Mouse (Mus musculus): ENCODE results near the gene Gramd4. TPM values are rescaled to one million over a fixed set of nuclear protein-coding genes. Genes with fewer than 3 reads are reported as not detected.

The Gramd4 gene
- polyA plus RNA-seq, 1 experiment from 2014 or later: 8.9 TPM

GRCm38 (mm10) chr15:86064850-86065229, 7.3 kb downstream of the Gramd4 start:
- Histone ChIP-seq H3K4me2 (no peak overlapping the region), H3K36me3 (ENCODE audit: control insufficient read depth, insufficient read depth, low read length) (no peaks in the 10 kb centered on the region), H3K27ac (ENCODE audit: low read depth, low read length) (no peak overlapping the region), H3K9ac (ENCODE audit: low read length) (no peak overlapping the region), H3K4me3 (ENCODE audit: low read depth, low read length) (no peak overlapping the region), H3K4me1 (ENCODE audit: control insufficient read depth, insufficient read depth, low read length) (peaks cover 6% of the 10 kb centered on the region), H3K9me3 (ENCODE audit: control insufficient read depth, low read length) (no peaks in the 10 kb centered on the region), H3K27me3 (ENCODE audit: control insufficient read depth, insufficient read depth, low read length) (no peaks in the 10 kb centered on the region)
- 91% methylated on average over 3 of the region's 3 CpGs for WGBS
- ATAC-seq (ENCODE audit: low FRiP score) (no peak), DNase-seq (ENCODE audit: low spot score, missing footprints) (no peak)

GRCm38 (mm10) chr15:86065367-86065766, 7.9 kb downstream of the Gramd4 start:
- 94% methylated on average over 4 of the region's 4 CpGs for WGBS
- Histone ChIP-seq H3K27me3 (ENCODE audit: control insufficient read depth, insufficient read depth, low read length) (no peaks in the 10 kb centered on the region), H3K9ac (ENCODE audit: low read length) (no peak overlapping the region), H3K4me1 (ENCODE audit: control insufficient read depth, insufficient read depth, low read length) (peaks cover 2% of the 10 kb centered on the region; the same call in 1 of the 2 replicates), H3K27ac (ENCODE audit: low read depth, low read length) (no peak overlapping the region), H3K4me2 (no peak overlapping the region), H3K4me3 (ENCODE audit: low read depth, low read length) (no peak overlapping the region), H3K9me3 (ENCODE audit: control insufficient read depth, low read length) (no peaks in the 10 kb centered on the region), H3K36me3 (ENCODE audit: control insufficient read depth, insufficient read depth, low read length) (no peaks in the 10 kb centered on the region)
- DNase-seq (ENCODE audit: low spot score, missing footprints) (no peak), ATAC-seq (ENCODE audit: low FRiP score) (no peak)

DNA sequence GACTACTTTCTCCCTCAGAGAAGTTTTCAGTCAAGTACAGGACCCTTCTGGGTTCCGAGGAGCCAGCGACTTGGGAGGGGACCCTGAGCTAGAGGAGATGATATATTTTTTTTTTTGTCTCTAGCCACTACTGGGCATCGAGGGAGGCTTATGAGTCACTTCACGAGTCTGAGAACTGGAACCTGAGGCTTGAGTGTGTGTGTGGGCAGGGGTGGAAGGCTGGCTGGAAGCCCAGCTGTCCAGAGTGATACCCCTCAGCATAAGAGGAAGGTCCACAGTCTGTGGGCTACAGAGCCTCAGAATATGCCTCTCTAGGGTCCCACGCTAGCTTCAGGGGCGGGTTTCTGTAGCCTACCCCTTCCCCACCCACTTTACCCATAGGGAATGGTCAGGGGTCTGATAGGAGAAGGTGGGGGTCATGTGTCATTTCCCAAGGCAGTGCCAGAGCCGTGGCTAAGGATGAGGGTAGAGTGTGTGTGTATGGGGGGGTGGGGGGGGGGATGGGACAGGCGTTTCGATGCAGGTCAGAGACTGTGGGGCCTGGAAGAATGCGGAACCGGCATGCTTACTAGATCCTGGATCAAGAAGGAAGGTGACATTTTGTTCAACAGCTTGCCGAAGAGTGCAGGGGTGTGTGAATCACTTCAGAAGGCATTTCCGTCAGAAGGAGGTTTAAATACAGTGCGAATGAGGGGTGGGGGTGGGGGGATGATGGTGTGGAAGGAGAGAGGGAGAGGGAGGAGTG, 9.5 kb downstream of the Gramd4 start:
- H3K4me1 ChIP-seq (ENCODE audit: control insufficient read depth, insufficient read depth, low read length): 0 out of 2 replicates have a peak, but pooled peaks cover 2% of the 10 kb centered on the region
- H3K9me3 ChIP-seq (ENCODE audit: control insufficient read depth, low read length): no peaks in the 10 kb centered on the region
- H3K27me3 ChIP-seq (ENCODE audit: control insufficient read depth, insufficient read depth, low read length): no peaks in the 10 kb centered on the region
- ATAC-seq (ENCODE audit: low FRiP score): no peak
- no peak overlapping the region for H3K27ac ChIP-seq (ENCODE audit: low read depth, low read length)
- no peak overlapping the region for H3K4me3 ChIP-seq (ENCODE audit: low read depth, low read length)
- H3K36me3 ChIP-seq (ENCODE audit: control insufficient read depth, insufficient read depth, low read length): no peaks in the 10 kb centered on the region
- WGBS: 83% methylated on average over 14 of the region's 14 CpGs
- H3K9ac ChIP-seq (ENCODE audit: low read length): no peak overlapping the region
- DNase-seq (ENCODE audit: low spot score, missing footprints): no peak
- H3K4me2 ChIP-seq: no peak overlapping the region

GRCm38 (mm10) chr15:86067581-86067910, 10.1 kb downstream of the Gramd4 start:
- Histone ChIP-seq H3K4me3 (ENCODE audit: low read depth, low read length) (no peak overlapping the region), H3K4me2 (no peak overlapping the region), H3K27ac (ENCODE audit: low read depth, low read length) (no peak overlapping the region), H3K9me3 (ENCODE audit: control insufficient read depth, low read length) (no peaks in the 10 kb centered on the region), H3K27me3 (ENCODE audit: control insufficient read depth, insufficient read depth, low read length) (no peaks in the 10 kb centered on the region), H3K9ac (ENCODE audit: low read length) (no peak overlapping the region), H3K36me3 (ENCODE audit: control insufficient read depth, insufficient read depth, low read length) (no peaks in the 10 kb centered on the region), H3K4me1 (ENCODE audit: control insufficient read depth, insufficient read depth, low read length) (0 out of 2 replicates have a peak, but pooled peaks cover 2% of the 10 kb centered on the region)
- no peak for DNase-seq (ENCODE audit: low spot score, missing footprints)
- ATAC-seq (ENCODE audit: low FRiP score): no peak
- WGBS: 79% methylated on average over 6 of the region's 6 CpGs

GRCm38 (mm10) chr15:86067941-86068495, 10.5 kb downstream of the Gramd4 start:
- Histone ChIP-seq H3K4me3 (ENCODE audit: low read depth, low read length) (no peak overlapping the region), H3K9me3 (ENCODE audit: control insufficient read depth, low read length) (no peaks in the 10 kb centered on the region), H3K4me1 (ENCODE audit: control insufficient read depth, insufficient read depth, low read length) (0 out of 2 replicates have a peak, but pooled peaks cover 2% of the 10 kb centered on the region), H3K27me3 (ENCODE audit: control insufficient read depth, insufficient read depth, low read length) (no peaks in the 10 kb centered on the region), H3K27ac (ENCODE audit: low read depth, low read length) (no peak overlapping the region), H3K9ac (ENCODE audit: low read length) (no peak overlapping the region), H3K4me2 (no peak overlapping the region), H3K36me3 (ENCODE audit: control insufficient read depth, insufficient read depth, low read length) (no peaks in the 10 kb centered on the region)
- no peak for ATAC-seq (ENCODE audit: low FRiP score)
- no peak for DNase-seq (ENCODE audit: low spot score, missing footprints)
- WGBS: 99% methylated on average over 4 of the region's 4 CpGs

GRCm38 (mm10) chr15:86069011-86069791, 11.7 kb downstream of the Gramd4 start:
- Histone ChIP-seq H3K27ac (ENCODE audit: low read depth, low read length) (no peak overlapping the region), H3K4me3 (ENCODE audit: low read depth, low read length) (no peak overlapping the region), H3K27me3 (ENCODE audit: control insufficient read depth, insufficient read depth, low read length) (no peaks in the 10 kb centered on the region), H3K9ac (ENCODE audit: low read length) (no peak overlapping the region), H3K36me3 (ENCODE audit: control insufficient read depth, insufficient read depth, low read length) (no peaks in the 10 kb centered on the region), H3K9me3 (ENCODE audit: control insufficient read depth, low read length) (no peaks in the 10 kb centered on the region), H3K4me2 (no peak overlapping the region), H3K4me1 (ENCODE audit: control insufficient read depth, insufficient read depth, low read length) (0 out of 2 replicates have a peak, but pooled peaks cover 2% of the 10 kb centered on the region)
- no peak for ATAC-seq (ENCODE audit: low FRiP score)
- peak; percentile 35 for DNase-seq (ENCODE audit: low spot score, missing footprints)
- 82% methylated on average over 10 of the region's 10 CpGs for WGBS

- Histone ChIP-seq H3K36me3 (ENCODE audit: control insufficient read depth, insufficient read depth, low read length) (no peaks in the 10 kb centered on the region), H3K27me3 (ENCODE audit: control insufficient read depth, insufficient read depth, low read length) (no peaks in the 10 kb centered on the region), H3K9ac (ENCODE audit: low read length) (no peak overlapping the region), H3K4me1 (ENCODE audit: control insufficient read depth, insufficient read depth, low read length) (0 out of 2 replicates have a peak, but pooled peaks cover 2% of the 10 kb centered on the region), H3K4me3 (ENCODE audit: low read depth, low read length) (no peak overlapping the region), H3K4me2 (no peak overlapping the region), H3K9me3 (ENCODE audit: control insufficient read depth, low read length) (no peaks in the 10 kb centered on the region), H3K27ac (ENCODE audit: low read depth, low read length) (no peak overlapping the region)
- WGBS: 69% methylated on average over 11 of the region's 11 CpGs
- DNase-seq (ENCODE audit: low spot score, missing footprints) (peak; percentile 23), ATAC-seq (ENCODE audit: low FRiP score) (no peak)
These were observed 12.9 kb downstream of the Gramd4 start for GRCm38 (mm10) chr15:86070368-86070767.

GRCm38 (mm10) chr15:86071166-86071565, 13.7 kb downstream of the Gramd4 start:
- no peaks in the 10 kb centered on the region for H3K36me3 ChIP-seq (ENCODE audit: control insufficient read depth, insufficient read depth, low read length)

More at GRCm38 (mm10) chr15:86071166-86071565, 13.7 kb downstream of the Gramd4 start:
- Histone ChIP-seq H3K9ac (ENCODE audit: low read length) (no peak overlapping the region), H3K27ac (ENCODE audit: low read depth, low read length) (no peak overlapping the region), H3K9me3 (ENCODE audit: control insufficient read depth, low read length) (no peaks in the 10 kb centered on the region), H3K4me1 (ENCODE audit: control insufficient read depth, insufficient read depth, low read length) (0 out of 2 replicates have a peak, but pooled peaks cover 2% of the 10 kb centered on the region), H3K4me2 (no peak overlapping the region), H3K27me3 (ENCODE audit: control insufficient read depth, insufficient read depth, low read length) (no peaks in the 10 kb centered on the region), H3K4me3 (ENCODE audit: low read depth, low read length) (no peak overlapping the region)
- WGBS: 80% methylated on average over 1 of the region's 1 CpGs
- ATAC-seq (ENCODE audit: low FRiP score) (no peak), DNase-seq (ENCODE audit: low spot score, missing footprints) (no peak)

Data from midbrain, embryonic 11.5 days (tissue).